Mouse (Mus musculus) monocyte, adult 5-6 weeks (primary cell): ENCODE measurements around the gene Gabpa. TPM values are rescaled to one million over a fixed set of nuclear protein-coding genes. Genes with fewer than 3 reads are reported as not detected.

ENCODE experiments used
- ATAC-seq: fragments of 153-309, 156-312 bp; replicated peaks from 2 replicates; pipeline ENCODE4 v1.8.0; 2017; ENCODE audit warnings: mild to moderate bottlenecking; ENCODE audit not compliant: low TSS enrichment, insufficient number of reproducible peaks, severe bottlenecking, poor library complexity, low FRiP score
- total RNA-seq: library from RNA; stranded (forward); fragments of 200-1000, 200-491, 200-594 nt; gene quantifications from 3 replicates; pipeline ENCODE4 v1.2.3, GENCODE M21; 2017

Gene Gabpa
- total RNA-seq, 1 experiment from 2014 or later: 84.3 TPM

- ATAC-seq: no peak
Observed at GRCm38 (mm10) chr16:84835823-84836743, 1.4 kb downstream of the Gabpa start.

- no peak for ATAC-seq
Observed at GRCm38 (mm10) chr16:84838576-84838975, 3.9 kb downstream of the Gabpa start.

- no peak for ATAC-seq
Observed at GRCm38 (mm10) chr16:84853492-84853891, 18.8 kb downstream of the Gabpa start.

GRCm38 (mm10) chr16:84864656-84865055, 29.9 kb downstream of the Gabpa start:
- ATAC-seq: no peak

GRCm38 (mm10) chr16:84873805-84874204, 39.1 kb downstream of the Gabpa start:
- ATAC-seq: no peak

GRCm38 (mm10) chr16:84875012-84875717, 40.4 kb downstream of the Gabpa start:
- no peak for ATAC-seq

GRCm38 (mm10) chr16:84875718-84876035, 41.0 kb downstream of the Gabpa start:
- ATAC-seq: no peak

- ATAC-seq: no peak
Observed at GRCm38 (mm10) chr16:84876082-84876481, 41.4 kb downstream of the Gabpa start.

GRCm38 (mm10) chr16:84879146-84879545, 44.4 kb downstream of the Gabpa start:
- peak; percentile 76 for ATAC-seq

- 0 out of 2 replicates have a peak, but pooled peaks have one; percentile 16 for ATAC-seq
Observed at GRCm38 (mm10) chr16:84881168-84881567, 46.4 kb downstream of the Gabpa start.

- ATAC-seq: no peak
Observed at GRCm38 (mm10) chr16:84881754-84882321, 47.1 kb downstream of the Gabpa start.

GRCm38 (mm10) chr16:84884572-84884971, 49.8 kb downstream of the Gabpa start:
- ATAC-seq: no peak

GRCm38 (mm10) chr16:84902995-84903394, 68.3 kb downstream of the Gabpa start:
- no peak for ATAC-seq

- ATAC-seq: no peak
Observed at GRCm38 (mm10) chr16:84911477-84912165, 76.9 kb downstream of the Gabpa start.

Other genes starting within 250 kb of the Gabpa start
- gene Mrpl39, start 99.2 kb upstream of the Gabpa start, total RNA-seq: 27.6 to 43.8 TPM (median 30.4 TPM) in 3 replicates
- 0.19 TPM in 1 of 3 replicates, not detected in the others for gene Jam2, start 60.8 kb upstream of the Gabpa start, total RNA-seq
- 124 to 198 TPM (median 161 TPM) in 3 replicates for gene Atp5j, start 700 bp downstream of the Gabpa start, total RNA-seq